Mouse (Mus musculus): Measurements from ENCODE around the gene Utp15.

DNA sequence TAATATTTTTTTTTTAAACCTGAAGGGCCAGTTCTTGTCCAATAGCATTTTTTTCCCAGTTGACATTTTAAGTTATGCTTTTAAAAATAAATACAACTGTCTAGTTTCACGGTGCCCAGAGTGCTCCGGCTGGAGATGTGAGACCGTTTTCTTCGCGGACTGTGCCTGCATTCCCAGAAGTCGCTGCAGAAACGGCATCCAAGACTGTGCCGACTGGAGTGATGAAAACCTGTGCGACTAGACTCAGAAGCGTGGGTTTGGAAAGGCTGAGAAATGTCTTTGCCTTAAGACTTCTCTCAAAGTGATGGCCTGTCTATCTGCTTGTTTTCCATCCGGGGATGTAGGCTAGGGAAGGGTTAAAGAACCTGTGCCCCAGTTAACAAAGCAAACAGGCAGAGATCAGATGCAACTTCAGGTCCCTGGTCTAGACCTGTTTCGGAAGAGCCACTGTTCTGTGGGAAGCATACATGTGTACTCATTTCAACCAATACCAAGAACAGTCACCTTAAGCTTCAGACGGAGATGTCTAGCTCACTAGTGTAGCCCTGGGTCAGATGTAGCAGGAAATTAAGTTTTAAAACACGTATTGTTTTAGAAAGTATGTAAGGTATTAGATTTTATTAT, 44.1 kb upstream of the Utp15 start:
- TF ChIP-seq CTCF (IDR thresholded peaks at IDR 0.05; ENCODE audit: borderline replicate concordance, control insufficient read depth, extremely low read depth, insufficient read depth, low read length, poor library complexity) = no peak
- no peak for TF ChIP-seq POLR2A (IDR thresholded peaks at IDR 0.05; ENCODE audit: control insufficient read depth, extremely low read depth, insufficient read depth, low read length, poor library complexity)
